Mouse (Mus musculus) liver, embryonic 14.5 days (tissue): ENCODE measurements at regions not wholly inside any gene's neighbourhood (a gene's known extent, or its start where the extent isn't known, plus 50 kb on each side); places are given as distances from the start of the nearest gene placed in this dataset.

Experiments
- CTCF ChIP-seq: IDR thresholded peaks from 2 replicates; pipeline ENCODE4 v1.5.1; 2016; ENCODE audit warnings: antibody characterized with exemption, low read depth, control low read depth
- EP300 ChIP-seq: IDR thresholded peaks from 2 replicates; pipeline ENCODE4 v1.6.1; 2016; ENCODE audit warnings: antibody characterized with exemption, low read depth

GRCm38 (mm10) chr2:179069520-179069919 lies 372.7 kb upstream of the Cdh4 start:
- TF ChIP-seq EP300 (no peak), CTCF (no peak)
